Mouse (Mus musculus) lung, embryonic 16.5 days (tissue): ENCODE results near the gene Acoxl. TPM values are rescaled to one million over a fixed set of nuclear protein-coding genes. Genes with fewer than 3 reads are reported as not detected.
"Not testable (repeated sequence)": the region's sequence is repeated elsewhere in the genome, so short reads cannot be mapped to it uniquely, and the experiment has no call there.

ENCODE experiments used
- ATAC-seq: fragments of 200-750 bp; cut with Nextera tagmentation; 2 replicates; pipeline ENCODE4 v1.8.0; 2017; ENCODE audit warnings: low read depth, mild to moderate bottlenecking, moderate library complexity
- H3K27ac ChIP-seq: fragments of 300-500 bp; sonication (generic); 2 replicates; pipeline ENCODE4 v1.5.1; 2014; ENCODE audit warnings: mild to moderate bottlenecking, control low read depth, low read length
- H3K27me3 ChIP-seq: fragments of 300-500 bp; sonication (generic); 2 replicates; pipeline ENCODE4 v1.6.1; 2014; ENCODE audit warnings: low read depth, low read length, mixed read lengths; ENCODE audit not compliant: control insufficient read depth, insufficient read depth
- H3K36me3 ChIP-seq: fragments of 300-500 bp; sonication (generic); 2 replicates; pipeline ENCODE4 v1.6.1; 2014; ENCODE audit warnings: low read length; ENCODE audit not compliant: control insufficient read depth, insufficient read depth
- H3K4me1 ChIP-seq: fragments of 300-500 bp; sonication (generic); replicated peaks from 2 replicates; pipeline ENCODE4 v1.6.1; 2014; ENCODE audit warnings: low read length, mixed read lengths; ENCODE audit not compliant: control insufficient read depth, insufficient read depth
- H3K4me2 ChIP-seq: fragments of 300-500 bp; sonication (generic); 2 replicates; pipeline ENCODE4 v1.6.1; 2014; ENCODE audit warnings: low read depth, low read length, control low read depth
- H3K4me3 ChIP-seq: fragments of 300-500 bp; sonication (generic); 2 replicates; pipeline ENCODE4 v1.5.1; 2014; ENCODE audit warnings: mild to moderate bottlenecking, low read length, control low read depth
- H3K9ac ChIP-seq: fragments of 300-500 bp; sonication (generic); 2 replicates; pipeline ENCODE4 v1.6.1; 2014; ENCODE audit warnings: low read length, control low read depth
- H3K9me3 ChIP-seq: fragments of 300-500 bp; sonication (generic); 2 replicates; pipeline ENCODE4 v1.6.1; 2016; ENCODE audit warnings: low read length; ENCODE audit not compliant: control insufficient read depth
- WGBS: fragments of 180-500 bp; shearing (Covaris S2); extraction: QIAGEN DNeasy Blood & Tissue Kit; methylation state at CpG from one replicate; pipeline ENCODE4 v1.1.7; 2014; 5-methylcytosine and 5-hydroxymethylcytosine counted together
- polyA plus RNA-seq: library from polyadenylated mRNA; unstranded; fragments of >200 nt; fragmentation: Nextera tagmentation; extraction: Ambion mirVana; gene quantifications from 2 replicates; pipeline ENCODE4 v1.2.1, GENCODE M21; 2015

The Acoxl gene
- polyA plus RNA-seq, 1 experiment from 2014 or later = 0.25 TPM

DNA sequence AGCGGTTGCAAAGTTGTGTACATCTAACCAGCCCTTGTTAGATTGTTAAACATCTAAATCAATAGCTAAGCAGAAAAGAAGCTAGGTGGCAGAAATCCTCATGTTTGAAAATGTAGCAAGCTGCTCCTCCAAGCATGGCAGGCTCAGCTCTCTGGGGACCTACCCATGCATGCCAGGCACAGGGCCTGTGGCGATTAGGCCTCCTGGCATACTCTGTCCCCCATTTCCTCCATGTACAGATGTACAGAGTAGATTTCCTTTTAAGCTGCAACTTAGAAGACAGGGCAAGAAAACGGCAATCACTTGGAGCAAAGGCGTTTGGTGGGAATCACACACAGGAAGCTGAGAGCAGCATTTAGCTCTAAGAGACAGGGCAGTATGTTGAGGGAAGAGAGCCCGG is 255.5 kb downstream of the Acoxl start:
- WGBS = 68% methylated on average over 5 of the region's 5 CpGs
- Histone ChIP-seq H3K4me2 (no peak overlapping the region), H3K27ac (no peak overlapping the region), H3K4me1 (no peaks in the 10 kb centered on the region), H3K36me3 (no peaks in the 10 kb centered on the region), H3K9ac (no peak overlapping the region), H3K27me3 (no peaks in the 10 kb centered on the region), H3K9me3 (no peaks in the 10 kb centered on the region), H3K4me3 (no peak overlapping the region)
- ATAC-seq = no peak

DNA sequence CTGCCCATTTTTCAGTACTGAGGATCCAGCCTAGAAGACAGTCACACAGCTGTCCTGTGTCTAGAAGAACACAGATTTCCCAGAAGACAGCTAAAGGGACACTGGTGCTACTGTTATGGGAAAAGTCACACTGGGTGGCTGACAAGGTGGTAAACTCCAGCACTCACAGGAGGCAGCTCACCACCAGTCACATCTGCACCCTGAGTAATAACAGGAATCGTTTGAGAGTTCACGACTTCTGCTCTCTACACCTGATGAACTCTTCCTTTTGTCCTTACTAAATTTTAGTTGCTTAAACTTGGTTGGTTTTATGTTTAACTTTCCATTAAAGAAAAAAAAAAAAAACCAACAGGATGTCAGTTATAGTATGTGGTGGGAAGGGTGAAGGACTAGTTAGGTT is 255.9 kb downstream of the Acoxl start:
- Histone ChIP-seq H3K9ac (no peak overlapping the region), H3K4me3 (no peak overlapping the region), H3K27ac (no peak overlapping the region), H3K27me3 (no peaks in the 10 kb centered on the region), H3K36me3 (no peaks in the 10 kb centered on the region), H3K4me2 (no peak overlapping the region), H3K4me1 (no peaks in the 10 kb centered on the region), H3K9me3 (no peaks in the 10 kb centered on the region)
- ATAC-seq = no peak
- WGBS = 51% methylated on average over 2 of the region's 2 CpGs

DNA sequence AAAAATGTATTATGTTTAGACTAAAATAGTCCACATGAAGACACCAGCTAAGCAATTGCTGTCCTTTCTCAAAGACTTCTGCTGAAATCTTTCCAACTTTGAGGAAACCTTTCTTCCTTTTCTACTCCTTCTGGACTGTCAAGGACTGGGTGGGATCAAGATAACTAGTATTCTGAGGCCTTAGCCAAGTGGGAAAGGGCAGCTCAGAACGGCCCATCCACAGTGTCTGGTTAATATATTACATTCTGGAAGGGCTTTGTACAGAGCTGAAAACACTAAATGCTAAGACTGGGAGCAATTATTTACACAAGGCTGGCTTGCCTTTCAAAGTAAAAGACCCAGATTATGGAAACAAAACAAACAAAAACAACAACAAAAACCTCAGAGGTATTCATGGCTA is 256.6 kb downstream of the Acoxl start:
- H3K9me3 ChIP-seq = no peaks in the 10 kb centered on the region
- no peak overlapping the region for H3K9ac ChIP-seq
- no peaks in the 10 kb centered on the region for H3K27me3 ChIP-seq
- ATAC-seq = no peak
- H3K27ac ChIP-seq = no peak overlapping the region
- H3K4me2 ChIP-seq = no peak overlapping the region
- no peaks in the 10 kb centered on the region for H3K36me3 ChIP-seq
- WGBS = 16% methylated on average over 1 of the region's 1 CpGs
- H3K4me3 ChIP-seq = no peak overlapping the region
- H3K4me1 ChIP-seq = no peaks in the 10 kb centered on the region

DNA sequence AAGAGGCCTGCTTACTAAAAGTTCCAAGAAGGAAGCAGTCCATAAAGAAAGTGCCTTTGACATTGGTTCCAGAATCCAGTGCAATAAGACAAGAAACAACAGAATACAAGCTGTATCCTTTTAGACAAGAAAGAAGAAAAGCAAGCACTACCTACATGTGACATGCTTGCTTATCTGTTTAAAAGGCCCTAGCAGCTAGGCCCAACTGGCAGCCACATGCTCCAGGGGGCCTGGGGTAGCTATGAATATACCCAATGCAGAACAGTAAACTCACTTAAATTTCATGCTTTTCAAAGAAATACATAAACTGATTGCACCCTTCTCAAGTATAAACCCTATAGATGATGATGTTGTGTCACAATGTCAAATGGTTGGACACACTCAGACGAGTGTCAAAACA is 257.4 kb downstream of the Acoxl start:
- no peak for ATAC-seq
- no peaks in the 10 kb centered on the region for H3K36me3 ChIP-seq
- H3K27ac ChIP-seq = no peak overlapping the region
- H3K9ac ChIP-seq = no peak overlapping the region
- no peaks in the 10 kb centered on the region for H3K4me1 ChIP-seq
- no peak overlapping the region for H3K4me2 ChIP-seq
- no peaks in the 10 kb centered on the region for H3K27me3 ChIP-seq
- no peaks in the 10 kb centered on the region for H3K9me3 ChIP-seq
- 70% methylated on average over 1 of the region's 1 CpGs for WGBS
- H3K4me3 ChIP-seq = no peak overlapping the region

- H3K36me3 ChIP-seq, H3K4me2 ChIP-seq, H3K4me1 ChIP-seq, H3K9me3 ChIP-seq, H3K27ac ChIP-seq, H3K9ac ChIP-seq, ATAC-seq, H3K4me3 ChIP-seq, H3K27me3 ChIP-seq: not testable (repeated sequence)
- 75% methylated on average over 5 of the region's 5 CpGs for WGBS
Measured at GRCm38 (mm10) chr2:128098118-128098517, 259.4 kb downstream of the Acoxl start.

- Histone ChIP-seq H3K4me1 (no peaks in the 10 kb centered on the region), H3K9ac (no peak overlapping the region), H3K27ac (no peak overlapping the region), H3K27me3 (no peaks in the 10 kb centered on the region), H3K4me3 (no peak overlapping the region), H3K36me3 (no peaks in the 10 kb centered on the region), H3K9me3 (no peaks in the 10 kb centered on the region), H3K4me2 (no peak overlapping the region)
- no peak for ATAC-seq
- 85% methylated on average over 9 of the region's 9 CpGs for WGBS
Measured at GRCm38 (mm10) chr2:128102086-128102485, 263.4 kb downstream of the Acoxl start.

DNA sequence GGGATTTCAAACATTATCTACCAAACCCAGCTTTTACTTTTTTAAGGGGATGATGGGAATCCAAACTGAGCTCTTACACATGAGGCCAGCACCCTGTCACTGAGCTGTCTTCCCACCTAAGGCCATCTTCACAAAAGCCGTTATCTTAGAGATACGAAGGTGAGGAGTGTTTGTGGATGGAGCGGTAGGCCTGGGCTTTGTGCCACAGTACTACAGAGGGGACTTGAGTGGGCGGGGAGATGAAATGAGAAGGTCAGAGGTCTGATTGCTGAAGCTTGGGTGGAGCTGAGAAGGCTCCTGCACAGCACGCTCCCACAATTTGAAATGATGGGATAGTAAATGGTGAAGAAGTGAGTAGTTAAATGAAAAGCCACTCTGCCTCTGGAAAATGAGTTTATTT is 266.1 kb downstream of the Acoxl start:
- 43% methylated on average over 5 of the region's 5 CpGs for WGBS

DNA sequence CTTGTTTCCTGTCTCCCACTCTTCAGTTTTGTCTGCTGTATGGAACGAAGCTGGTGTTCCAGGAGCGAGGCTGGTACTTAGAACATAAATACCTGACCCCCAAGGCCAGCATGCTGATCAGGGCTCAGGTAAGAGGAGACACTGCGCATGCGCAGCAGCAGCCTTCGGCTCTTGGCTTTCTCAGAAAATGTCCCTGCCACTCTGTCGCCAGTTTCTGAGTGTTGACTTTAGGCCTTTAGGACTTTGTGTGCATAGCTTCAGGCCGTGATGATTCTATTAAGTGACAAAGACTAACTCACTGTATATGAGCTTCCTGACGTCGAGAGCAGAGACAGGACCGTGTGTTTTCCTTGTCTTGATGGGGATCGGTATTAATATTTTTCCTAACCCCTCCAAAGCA is 267.0 kb downstream of the Acoxl start:
- Histone ChIP-seq H3K27ac (peak overlapping the region; percentile 30; the same call in 1 of the 2 replicates), H3K36me3 (no peaks in the 10 kb centered on the region), H3K9ac (peak overlapping the region; percentile 31; the same call in 1 of the 2 replicates), H3K4me2 (peak overlapping the region; percentile 45), H3K4me1 (no peaks in the 10 kb centered on the region), H3K27me3 (no peaks in the 10 kb centered on the region), H3K9me3 (no peaks in the 10 kb centered on the region), H3K4me3 (peak overlapping the region; percentile 39)
- peak; percentile 43; the same call in 1 of the 2 replicates for ATAC-seq
- 51% methylated on average over 11 of the region's 11 CpGs for WGBS

More for the DNA sequence above, 266.1 kb downstream of the Acoxl start:
- Histone ChIP-seq H3K4me3 (no peak overlapping the region), H3K4me2 (no peak overlapping the region), H3K27me3 (no peaks in the 10 kb centered on the region), H3K4me1 (no peaks in the 10 kb centered on the region), H3K36me3 (no peaks in the 10 kb centered on the region), H3K9ac (no peak overlapping the region), H3K27ac (no peak overlapping the region), H3K9me3 (no peaks in the 10 kb centered on the region)
- no peak for ATAC-seq

DNA sequence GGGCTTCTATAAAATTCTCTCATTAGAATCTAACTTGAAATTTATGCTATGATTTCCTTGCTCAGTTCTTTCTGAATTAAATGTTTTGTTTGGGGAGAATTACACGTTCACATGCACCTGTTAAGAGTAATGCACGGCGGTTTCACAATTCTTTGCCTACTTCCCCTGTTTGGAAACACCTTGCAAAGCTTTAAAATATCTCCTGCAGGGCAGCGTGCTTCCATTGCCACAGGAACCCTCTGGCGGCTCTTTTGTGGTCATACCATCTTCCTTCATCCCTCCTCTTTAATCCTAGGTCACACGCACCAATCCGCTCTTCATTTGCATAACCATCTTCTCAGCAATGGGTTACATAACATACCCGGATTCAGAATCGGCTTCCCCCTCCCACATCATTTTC is 272.9 kb downstream of the Acoxl start:
- no peak for ATAC-seq
- Histone ChIP-seq H3K9ac (no peak overlapping the region), H3K4me2 (no peak overlapping the region), H3K4me1 (no peaks in the 10 kb centered on the region), H3K4me3 (no peak overlapping the region), H3K27ac (no peak overlapping the region), H3K9me3 (no peaks in the 10 kb centered on the region), H3K27me3 (no peaks in the 10 kb centered on the region), H3K36me3 (no peaks in the 10 kb centered on the region)
- 69% methylated on average over 9 of the region's 9 CpGs for WGBS

DNA sequence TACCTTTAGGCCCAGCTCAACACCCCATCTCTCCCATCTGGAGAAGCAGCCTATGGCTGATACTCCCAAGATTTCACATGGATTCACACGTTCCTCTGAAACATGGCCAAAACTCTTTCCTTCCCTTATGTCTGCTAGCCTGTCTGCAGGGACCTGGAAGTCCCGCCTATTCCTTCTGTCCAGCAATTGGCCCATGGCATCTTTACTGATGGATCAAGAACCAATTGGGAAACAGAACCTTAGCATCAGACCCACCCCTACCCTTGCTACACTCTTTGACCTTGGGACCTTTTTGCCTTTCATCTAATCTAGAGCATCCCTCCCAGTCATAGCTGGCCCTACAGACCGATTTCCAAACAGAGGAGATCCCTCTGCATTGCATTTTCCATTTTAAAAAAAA is 275.9 kb downstream of the Acoxl start:
- Histone ChIP-seq H3K36me3 (no peaks in the 10 kb centered on the region), H3K9me3 (no peaks in the 10 kb centered on the region), H3K9ac (no peak overlapping the region), H3K4me3 (no peak overlapping the region), H3K27me3 (no peaks in the 10 kb centered on the region), H3K4me1 (no peaks in the 10 kb centered on the region), H3K27ac (no peak overlapping the region), H3K4me2 (no peak overlapping the region)
- WGBS = 62% methylated on average over 3 of the region's 3 CpGs
- ATAC-seq = no peak
